Mouse (Mus musculus): ENCODE data around the gene Mrgpra4.

- TF ChIP-seq CTCF (IDR thresholded peaks at IDR 0.05; ENCODE audit: low read depth) (no peak), EP300 (IDR thresholded peaks at IDR 0.05; ENCODE audit: low read depth) (no peak)
Observed at GRCm38 (mm10) chr7:47981995-47982394, at the start of gene Mrgpra4.

All from liver, postnatal 0 days (tissue).